In genomic region chr3:110133150-110133549, GRCm38 (mm10) we compare ENCODE assay signal across 21 mouse cellular contexts. TPM values are rescaled to one million over a fixed set of nuclear protein-coding genes. Genes with fewer than 3 reads are reported as not detected.
"Had no signal": no experiment of that assay in that cellular context is flagged by ENCODE, and none has a peak within 500 bp of the region (broad histone marks: within the 10 kb centered on the region; RNA-seq: fewer than 3 reads in every experiment).

No protein-coding gene starts in this region.

- H3K9me3 ChIP-seq: liver, embryonic 12.5 days; midbrain, embryonic 10.5 days; midbrain, embryonic 12.5 days; midbrain, embryonic 15.5 days; neural tube, embryonic 13.5 days; neural tube, embryonic 15.5 days had no signal

- H3K9ac ChIP-seq: liver, embryonic 12.5 days; liver, embryonic 14.5 days; lung, embryonic 14.5 days; midbrain, embryonic 12.5 days; midbrain, embryonic 15.5 days; neural tube, embryonic 13.5 days; neural tube, embryonic 15.5 days had no signal

- H3K27ac ChIP-seq: liver, embryonic 12.5 days; liver, embryonic 14.5 days; midbrain, embryonic 10.5 days; neural tube, embryonic 13.5 days; neural tube, embryonic 15.5 days had no signal

- ATAC-seq: liver, embryonic 12.5 days had no signal

- DNase-seq: lung, adult 18-20 months; lung, embryonic 14.5 days; lung, postnatal 14 days; lung, postnatal 36 days; retina, postnatal 1 day; right cerebral cortex, adult 18-20 months; right cerebral cortex, postnatal 25 days; right cerebral cortex, postnatal 4 days; spleen, adult 18-20 months; thymus, adult 18-20 months; thymus, postnatal 14 days; thymus, postnatal 36 days had no signal

- H3K4me1 ChIP-seq: liver, embryonic 12.5 days had no signal

- H3K4me2 ChIP-seq: liver, embryonic 12.5 days; lung, embryonic 14.5 days; midbrain, embryonic 12.5 days had no signal

- H3K27me3 ChIP-seq: liver, embryonic 12.5 days; midbrain, embryonic 12.5 days; midbrain, embryonic 15.5 days; neural tube, embryonic 13.5 days; neural tube, embryonic 15.5 days had no signal

- H3K4me3 ChIP-seq: liver, embryonic 12.5 days; midbrain, embryonic 10.5 days; midbrain, embryonic 12.5 days; midbrain, embryonic 15.5 days; myocyte; neural tube, embryonic 13.5 days; neural tube, embryonic 15.5 days had no signal

- H3K36me3 ChIP-seq: liver, embryonic 12.5 days; midbrain, embryonic 10.5 days; midbrain, embryonic 12.5 days; midbrain, embryonic 15.5 days; neural tube, embryonic 13.5 days; neural tube, embryonic 15.5 days had no signal

RNA-seq across cellular contexts. Expression of gene Ntng1, which starts 10.7 kb away (rescaled TPM):
- total RNA-seq: megakaryocyte, adult 5-6 weeks had no signal
